Mouse (Mus musculus) retina, embryonic 14.5 days (tissue): ENCODE data around the gene Zfp940.

ENCODE experiments used
- DNase-seq: peaks from one replicate; pipeline ENCODE4 v3.0.0-alpha.2; 2015; ENCODE audit warnings: low spot score

Zfp940 gene

GRCm38 (mm10) chr7:29807046-29807445 lies 46.4 kb downstream of the Zfp940 start:
- DNase-seq: no peak

GRCm38 (mm10) chr7:29792906-29793305 lies 60.6 kb downstream of the Zfp940 start:
- no peak for DNase-seq

- peak; percentile 7 for DNase-seq
Observed at GRCm38 (mm10) chr7:29785888-29786287, 67.6 kb downstream of the Zfp940 start.

GRCm38 (mm10) chr7:29785023-29785422 lies 68.4 kb downstream of the Zfp940 start:
- no peak for DNase-seq

- peak; percentile 94 for DNase-seq
Observed at GRCm38 (mm10) chr7:29783871-29784551, 69.5 kb downstream of the Zfp940 start, which contains the start of gene Zfp30. Gene Zfp30, plus strand, starts transcription at chr7:29783998.
